Mouse (Mus musculus) granulocyte monocyte progenitor cell, adult 5-6 weeks (primary cell): ENCODE data around the gene Gm49673. TPM values are rescaled to one million over a fixed set of nuclear protein-coding genes. Genes with fewer than 3 reads are reported as not detected.
"Not testable (repeated sequence)": the region's sequence is repeated elsewhere in the genome, so short reads cannot be mapped to it uniquely, and the experiment has no call there.

Source experiments
- ATAC-seq: replicated peaks from 2 replicates; pipeline ENCODE4 v1.8.0; 2016; ENCODE audit warnings: mild to moderate bottlenecking, moderate TSS enrichment, inconsistent platforms; ENCODE audit not compliant: poor library complexity, severe bottlenecking
- total RNA-seq, 2 experiments: library from RNA; stranded (forward) in 1 of 2; stranded (reverse) in 1 of 2; fragments of 200-712, 200-1000 nt in 1 of 2; fragments of >200 nt in 1 of 2; fragmentation: Nextera tagmentation in 1 of 2; gene quantifications; 2 replicates each; pipeline ENCODE4 v1.2.3; 2014 to 2017

The Gm49673 gene
- total RNA-seq, 2 experiments from 2014 or later, result not detected

DNA sequence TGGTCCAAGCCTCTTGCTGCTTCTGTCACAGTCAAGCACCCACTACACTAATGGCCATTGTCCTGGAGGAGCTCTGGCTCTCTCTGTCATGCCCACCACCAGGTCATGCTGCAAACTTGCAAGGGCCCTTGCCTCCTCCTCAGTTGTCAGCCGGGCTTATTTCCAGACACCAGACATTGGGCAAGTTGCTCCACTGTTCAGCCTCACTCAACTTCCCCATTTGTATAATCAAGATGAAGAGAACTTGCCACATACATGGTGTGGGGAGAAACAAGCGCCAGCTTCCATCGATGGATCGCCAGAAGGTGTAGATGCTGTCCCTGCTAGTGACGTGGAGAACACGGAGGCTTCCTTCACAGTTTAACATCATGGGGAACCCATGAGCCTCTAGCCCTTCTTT lies 97.4 kb downstream of the Gm49673 start:
- ATAC-seq, result peak; percentile 72

DNA sequence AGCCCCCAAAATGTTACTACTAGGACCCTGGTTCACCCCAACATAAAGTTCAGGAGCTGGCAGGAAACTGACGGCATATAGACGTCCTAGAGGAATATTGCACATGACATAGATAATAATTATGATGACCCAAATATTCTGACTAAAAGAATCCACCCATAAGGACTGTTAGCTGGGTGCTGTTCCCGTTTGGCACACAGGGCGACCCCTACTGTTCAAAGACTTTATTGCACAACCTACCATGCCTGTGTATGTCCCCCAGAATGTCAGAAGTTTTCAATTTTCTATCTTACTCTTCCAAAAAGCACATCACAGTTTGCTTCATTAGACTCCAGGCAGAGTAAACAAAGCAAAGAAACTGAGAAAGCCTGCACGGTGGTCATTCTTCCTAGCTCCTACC lies 101.4 kb downstream of the Gm49673 start:
- peak; percentile 31 for ATAC-seq

DNA sequence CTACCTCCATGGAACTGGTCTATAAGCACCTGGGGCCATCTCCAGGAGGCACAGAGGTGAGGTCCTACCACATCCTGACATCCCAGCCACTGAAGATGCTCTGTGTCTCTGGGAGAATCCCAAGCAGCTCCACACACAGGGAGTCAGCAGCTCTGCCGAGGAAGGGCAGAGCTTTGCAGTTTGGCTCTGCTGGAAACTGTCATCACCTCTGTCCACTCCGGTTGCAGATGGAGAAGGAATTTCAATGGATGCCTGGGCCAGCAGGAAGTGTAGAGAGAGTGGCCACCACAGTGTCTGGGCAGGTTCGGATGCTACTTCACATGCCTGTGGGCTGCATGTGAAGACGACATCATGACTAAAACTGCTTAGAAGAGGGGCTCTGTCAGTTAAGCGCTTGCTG lies 106.4 kb downstream of the Gm49673 start:
- ATAC-seq, result not testable (repeated sequence)

DNA sequence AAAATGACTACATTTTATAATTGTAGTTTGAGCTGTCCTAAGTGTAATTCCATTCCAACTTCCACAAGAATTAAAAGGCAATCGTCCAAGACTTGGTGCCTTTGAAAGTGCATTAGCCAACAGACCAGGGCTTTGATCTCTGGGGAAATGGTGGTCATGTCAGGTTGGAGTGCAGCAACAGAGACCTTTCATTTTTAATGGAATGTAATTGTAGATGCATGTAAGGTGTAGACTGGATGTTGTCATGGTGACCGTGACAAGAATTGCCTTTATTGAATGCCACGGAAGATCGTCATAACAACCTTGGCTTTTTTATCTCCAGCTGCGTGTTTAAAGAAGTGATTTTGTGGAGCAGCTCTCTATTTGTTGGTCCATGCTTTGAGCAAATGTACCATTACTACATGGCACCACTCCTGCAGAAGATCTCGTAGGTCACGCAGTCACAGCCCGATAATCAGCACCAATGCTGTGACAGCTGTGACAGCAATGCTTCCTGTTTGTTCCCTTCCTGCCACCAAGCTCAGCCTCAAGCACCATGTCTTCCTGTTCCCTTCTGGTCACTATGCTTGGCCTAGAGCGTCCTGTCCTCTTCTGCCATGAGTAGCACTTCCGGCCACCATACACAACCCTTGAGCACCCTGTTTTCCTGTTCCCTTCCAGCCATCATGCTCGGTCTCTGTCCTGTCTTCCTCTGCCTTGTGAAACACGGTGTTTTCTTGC lies 107.5 kb downstream of the Gm49673 start:
- ATAC-seq, result peak; percentile 64

DNA sequence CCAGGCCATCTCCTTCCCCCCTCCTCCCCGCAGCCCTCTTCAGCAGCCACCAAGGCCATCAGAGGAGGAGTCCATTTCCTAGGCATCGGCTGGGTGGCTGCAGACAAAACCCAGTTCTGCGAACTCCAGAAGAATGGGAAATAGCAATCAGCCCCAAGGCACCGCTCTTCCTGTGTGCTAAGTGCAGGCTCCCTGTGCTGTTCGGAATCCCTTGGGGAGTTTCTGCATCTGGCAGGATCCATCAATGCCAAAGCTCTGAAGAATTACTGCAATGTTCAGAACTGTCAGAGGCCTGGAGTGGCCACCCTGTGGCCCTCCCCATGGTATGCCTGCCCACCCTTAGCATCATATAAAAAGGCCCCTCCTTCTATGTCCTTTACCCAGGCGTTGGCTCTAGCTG lies 110.6 kb downstream of the Gm49673 start:
- ATAC-seq, result not testable (repeated sequence)

Other genes starting within 250 kb of the Gm49673 start
- gene Tagap, start 221.8 kb downstream of the Gm49673 start, total RNA-seq (2014; fragmentation: Nextera tagmentation), result 21.8 and 23.3 TPM in 2 replicates
- gene Tagap, start 221.8 kb downstream of the Gm49673 start, total RNA-seq (2017), result 19.3 and 21.8 TPM in 2 replicates
- gene Rsph3a, start 202.2 kb downstream of the Gm49673 start, total RNA-seq (2014; fragmentation: Nextera tagmentation), result 14.5 and 28.2 TPM in 2 replicates
- 61.7 and 125 TPM in 2 replicates for gene Rsph3a, start 202.2 kb downstream of the Gm49673 start, total RNA-seq (2017)
- 71.8 and 74.2 TPM in 2 replicates for gene Rnaset2a, start 309 bp upstream of the Gm49673 start, total RNA-seq (2014; fragmentation: Nextera tagmentation)
- gene Rnaset2a, start 309 bp upstream of the Gm49673 start, total RNA-seq (2017), result 57.8 and 62.4 TPM in 2 replicates
- gene Fgfr1op, start 17.7 kb upstream of the Gm49673 start, total RNA-seq (2014; fragmentation: Nextera tagmentation), result 34.3 and 38.7 TPM in 2 replicates
- 49.2 and 53.3 TPM in 2 replicates for gene Fgfr1op, start 17.7 kb upstream of the Gm49673 start, total RNA-seq (2017)
- gene Ccr6, start 88.3 kb upstream of the Gm49673 start, total RNA-seq (2014; fragmentation: Nextera tagmentation), result not detected in 2 replicates
- gene Ccr6, start 88.3 kb upstream of the Gm49673 start, total RNA-seq (2017), result not detected in 2 replicates
- gene Mpc1, start 135.1 kb upstream of the Gm49673 start, total RNA-seq (2014; fragmentation: Nextera tagmentation), result 153 and 168 TPM in 2 replicates
- gene Mpc1, start 135.1 kb upstream of the Gm49673 start, total RNA-seq (2017), result 161 and 207 TPM in 2 replicates
- 84.0 and 86.0 TPM in 2 replicates for gene Sft2d1, start 163.3 kb upstream of the Gm49673 start, total RNA-seq (2014; fragmentation: Nextera tagmentation)
- 32.9 and 33.3 TPM in 2 replicates for gene Sft2d1, start 163.3 kb upstream of the Gm49673 start, total RNA-seq (2017)
- gene Prr18, start 189.7 kb upstream of the Gm49673 start, total RNA-seq (2014; fragmentation: Nextera tagmentation), result not detected in 2 replicates
- gene Prr18, start 189.7 kb upstream of the Gm49673 start, total RNA-seq (2017), result not detected in 2 replicates
- gene T2, start 208.2 kb upstream of the Gm49673 start, total RNA-seq (2014; fragmentation: Nextera tagmentation), result not detected in 2 replicates
- not detected in 2 replicates for gene T2, start 208.2 kb upstream of the Gm49673 start, total RNA-seq (2017)